Mouse (Mus musculus): ENCODE results near the gene Fbxo11. TPM values are rescaled to one million over a fixed set of nuclear protein-coding genes. Genes with fewer than 3 reads are reported as not detected.

Fbxo11 gene
- total RNA-seq, 2 experiments from 2014 or later = 17.5 to 22.0 TPM

GRCm38 (mm10) chr17:88068024-88068719, 3.1 kb upstream of the Fbxo11 start:
- ATAC-seq (replicated peaks; ENCODE audit: poor library complexity, severe bottlenecking) = no peak

- ATAC-seq (replicated peaks; ENCODE audit: poor library complexity, severe bottlenecking) = no peak
These were observed 2.3 kb upstream of the Fbxo11 start for GRCm38 (mm10) chr17:88067202-88067901.

DNA sequence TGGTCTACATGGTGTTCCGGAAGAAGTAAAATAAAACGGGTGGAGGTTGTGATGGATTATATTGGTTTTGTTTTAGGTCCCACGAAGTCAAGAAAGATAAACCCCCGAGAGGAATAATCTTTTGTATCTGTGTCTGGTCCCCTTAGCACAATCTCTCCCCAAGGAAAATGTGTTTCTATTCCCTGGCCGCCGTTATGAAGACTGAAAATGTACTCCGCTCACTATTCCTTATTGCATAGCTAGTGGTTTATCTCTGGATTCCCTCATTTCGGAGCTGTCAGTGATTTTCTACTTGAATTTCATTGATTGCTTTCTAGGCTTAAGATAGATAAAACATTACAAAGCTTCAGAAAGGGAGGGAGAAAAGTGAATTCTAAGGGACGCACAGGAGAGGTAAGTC, 1.7 kb upstream of the Fbxo11 start:
- no peak for ATAC-seq (replicated peaks; ENCODE audit: poor library complexity, severe bottlenecking)

- ATAC-seq (replicated peaks; ENCODE audit: poor library complexity, severe bottlenecking) = peak; percentile 82
These were observed 933 bp upstream of the Fbxo11 start for GRCm38 (mm10) chr17:88065801-88066646.

DNA sequence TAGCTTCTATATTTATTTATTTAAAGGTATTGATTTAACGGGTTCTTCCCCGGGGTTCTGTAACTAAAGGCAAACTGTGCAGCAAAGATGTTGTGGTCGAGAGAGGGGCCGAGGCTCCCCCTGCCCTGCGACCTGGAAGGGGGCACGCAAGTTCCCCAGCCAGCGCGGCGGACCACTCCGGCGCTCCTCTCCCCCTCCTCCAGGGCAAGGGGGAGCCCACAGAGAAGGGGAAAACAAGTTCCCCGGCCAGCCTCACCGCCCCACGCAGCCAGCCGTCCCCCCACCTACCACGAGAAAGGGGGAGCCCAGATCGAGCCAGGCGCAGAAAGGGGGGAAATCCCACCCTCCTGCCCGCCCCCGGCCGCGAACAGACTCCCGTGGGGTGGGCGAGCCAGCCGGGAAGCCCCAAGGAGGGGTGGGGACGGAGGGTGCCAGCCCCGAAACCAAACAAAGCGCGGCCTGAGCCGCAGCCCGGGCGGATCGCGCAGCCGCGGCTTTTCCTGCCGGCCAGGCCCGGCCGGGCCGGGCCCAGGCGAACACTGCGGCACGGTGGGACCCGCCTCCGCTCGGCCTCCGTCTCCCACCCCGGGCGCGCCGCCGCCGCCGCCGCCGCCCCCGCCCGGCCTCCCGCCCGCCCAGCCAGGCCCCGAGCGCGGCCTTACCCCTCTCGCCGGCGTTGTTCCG, 602 bp downstream of the Fbxo11 start:
- peak; percentile 16 for ATAC-seq (replicated peaks; ENCODE audit: poor library complexity, severe bottlenecking)

GRCm38 (mm10) chr17:88063980-88064346, 1.1 kb downstream of the Fbxo11 start:
- ATAC-seq (replicated peaks; ENCODE audit: poor library complexity, severe bottlenecking) = peak; percentile 21

GRCm38 (mm10) chr17:88062860-88063580, 2.1 kb downstream of the Fbxo11 start:
- ATAC-seq (replicated peaks; ENCODE audit: poor library complexity, severe bottlenecking) = no peak

DNA sequence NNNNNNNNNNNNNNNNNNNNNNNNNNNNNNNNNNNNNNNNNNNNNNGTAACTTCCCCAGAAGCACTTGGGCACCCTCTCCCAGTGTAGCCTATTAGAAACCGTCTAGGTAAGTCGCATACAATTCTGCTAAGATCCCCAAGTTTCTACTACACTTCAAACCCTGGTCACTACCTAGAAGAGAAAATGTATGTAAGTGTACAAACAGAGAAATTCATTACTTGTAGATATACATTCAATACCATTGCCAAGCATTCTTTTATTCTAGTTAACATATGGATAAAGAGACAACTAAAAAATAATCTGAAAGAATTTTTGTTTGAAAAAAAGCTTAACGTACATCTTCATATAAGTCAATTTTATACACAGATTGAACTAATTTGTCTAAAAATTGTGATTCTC, 3.1 kb downstream of the Fbxo11 start:
- ATAC-seq (replicated peaks; ENCODE audit: poor library complexity, severe bottlenecking) = no peak

- peak; percentile 7; the same call in 1 of the 2 replicates for ATAC-seq (replicated peaks; ENCODE audit: poor library complexity, severe bottlenecking)
These were observed 6.8 kb downstream of the Fbxo11 start for GRCm38 (mm10) chr17:88058280-88058679.

DNA sequence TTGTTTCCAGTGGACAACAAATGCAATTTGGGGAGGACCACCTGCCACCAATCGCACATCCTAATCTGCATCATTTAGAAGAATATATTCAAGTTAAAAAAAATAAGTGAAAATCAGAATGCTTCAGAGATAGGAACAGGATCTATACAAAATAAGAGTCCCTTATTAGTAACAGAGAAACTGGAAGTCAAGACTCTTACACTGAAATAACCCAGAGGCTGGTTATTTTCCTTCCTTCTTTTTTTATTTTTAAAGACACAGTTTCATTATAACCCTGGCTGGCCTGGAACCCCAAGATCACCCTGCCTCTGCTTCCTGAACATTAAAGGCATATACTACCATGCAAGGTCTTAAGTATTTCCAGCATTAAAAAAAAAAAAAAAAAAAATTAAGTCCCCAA, 7.2 kb downstream of the Fbxo11 start:
- ATAC-seq (replicated peaks; ENCODE audit: poor library complexity, severe bottlenecking) = peak; percentile 80

- ATAC-seq (replicated peaks; ENCODE audit: poor library complexity, severe bottlenecking) = no peak
These were observed 13.4 kb downstream of the Fbxo11 start for GRCm38 (mm10) chr17:88051679-88052078.

DNA sequence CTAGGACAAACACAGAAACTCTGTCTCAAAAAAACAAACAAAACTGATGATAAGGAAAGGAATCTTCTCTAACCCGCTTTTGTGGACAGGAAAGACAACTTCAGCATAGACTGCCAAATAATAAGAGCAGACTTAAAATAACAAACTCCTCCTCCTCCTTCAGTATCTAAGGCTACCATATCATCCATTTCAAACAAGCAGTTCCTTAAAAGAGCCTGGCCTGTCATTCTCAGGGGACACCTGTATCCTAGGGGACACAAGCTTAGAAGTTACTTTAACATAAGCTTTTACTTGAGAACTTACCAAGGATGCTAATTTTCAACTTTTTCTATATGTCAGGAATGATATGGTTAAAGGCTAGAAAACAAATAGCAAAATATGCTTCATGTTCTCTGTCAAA, 14.2 kb downstream of the Fbxo11 start:
- no peak for ATAC-seq (replicated peaks; ENCODE audit: poor library complexity, severe bottlenecking)

GRCm38 (mm10) chr17:88050318-88050717, 14.8 kb downstream of the Fbxo11 start:
- ATAC-seq (replicated peaks; ENCODE audit: poor library complexity, severe bottlenecking) = no peak

GRCm38 (mm10) chr17:88042099-88043086, 22.7 kb downstream of the Fbxo11 start:
- ATAC-seq (replicated peaks; ENCODE audit: poor library complexity, severe bottlenecking) = peak; percentile 99

DNA sequence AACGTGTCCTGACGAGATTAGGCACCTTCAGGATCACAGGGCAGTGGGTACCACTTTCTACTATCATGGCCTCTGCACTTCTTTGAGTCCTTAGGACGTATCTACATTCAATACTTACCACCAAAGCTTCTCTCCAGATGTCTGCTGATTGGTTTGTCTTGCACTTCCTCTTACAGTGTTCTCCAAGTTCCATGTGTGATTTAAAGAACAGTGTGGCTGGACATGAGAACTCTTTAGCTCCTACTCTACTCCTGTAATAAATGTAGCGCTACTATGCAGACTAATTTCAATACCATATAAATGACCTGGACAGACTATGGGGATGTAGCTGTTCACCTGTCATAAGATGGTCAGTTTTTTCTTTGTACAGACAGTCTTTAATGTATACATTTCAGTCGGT, 24.3 kb downstream of the Fbxo11 start:
- peak; percentile 23; the same call in 1 of the 2 replicates for ATAC-seq (replicated peaks; ENCODE audit: poor library complexity, severe bottlenecking)

DNA sequence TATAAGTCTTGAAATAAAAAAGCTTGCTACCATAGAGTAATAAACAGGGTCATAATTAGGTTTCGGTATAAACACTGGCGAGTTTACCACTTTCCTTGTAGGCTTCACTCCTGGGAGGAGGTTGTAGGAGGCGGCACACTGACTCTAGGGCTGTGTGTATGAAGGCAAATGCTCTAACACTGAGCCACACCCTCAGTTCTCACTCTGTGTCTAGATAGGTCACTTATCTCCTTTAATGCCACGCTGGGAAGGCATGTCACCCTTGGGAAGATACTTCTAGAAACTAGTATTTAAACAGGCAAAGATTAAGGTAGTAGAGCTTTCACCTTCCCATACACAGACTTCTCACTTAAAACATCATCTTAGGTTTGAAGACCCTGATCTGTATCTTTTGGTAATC, 30.7 kb downstream of the Fbxo11 start:
- no peak for ATAC-seq (replicated peaks; ENCODE audit: poor library complexity, severe bottlenecking)

DNA sequence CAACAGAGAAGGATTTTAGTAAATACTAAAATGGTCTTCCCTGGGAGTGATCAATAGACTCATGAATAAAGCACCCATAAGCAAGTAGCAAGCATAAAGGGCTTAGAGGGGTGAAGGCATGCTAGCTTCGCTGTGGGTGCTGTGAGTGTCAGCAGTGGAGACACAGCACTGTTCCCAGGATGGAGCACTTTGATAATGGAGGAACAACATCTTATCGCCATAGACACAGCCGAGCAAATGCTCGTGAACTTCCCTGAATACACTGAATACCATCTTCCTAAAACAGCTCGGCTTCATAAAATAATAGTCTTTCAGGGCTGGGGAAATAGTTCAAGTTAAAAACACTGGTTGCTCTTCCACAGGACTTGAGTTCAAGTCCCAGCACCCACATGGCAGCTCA, 33.3 kb downstream of the Fbxo11 start:
- no peak for ATAC-seq (replicated peaks; ENCODE audit: poor library complexity, severe bottlenecking)

GRCm38 (mm10) chr17:88029194-88029970, 35.7 kb downstream of the Fbxo11 start:
- no peak for ATAC-seq (replicated peaks; ENCODE audit: poor library complexity, severe bottlenecking)

Measured in granulocyte monocyte progenitor cell, adult 5-6 weeks (primary cell).